Comparison of ENCODE assay signal across 8 mouse cellular contexts in genomic region chr7:38019369-38019749, GRCm38 (mm10). TPM values are rescaled to one million over a fixed set of nuclear protein-coding genes. Genes with fewer than 3 reads are reported as not detected.
DNase-seq lines count a peak whose midpoint lies in the region; ATAC-seq lines count a peak whose summit lies in the region.

No protein-coding gene starts in this region.

- no peaks in the 10 kb centered on the region for H3K36me3 ChIP-seq in hindbrain, embryonic 13.5 days

- WGBS in hindbrain, embryonic 13.5 days = under 1% methylated on average over 21 of the region's 49 CpGs

- peak; percentile 89 for DNase-seq in T-cell, adult 2 months (ENCODE audit: low spot score)
- peak; percentile 95 for DNase-seq in cerebellum, postnatal 14 days
- DNase-seq in frontal cortex, postnatal 14 days (ENCODE audit: low spot score in 2 of 2) = peak; percentile 72 to 81
- peak; percentile 74 to 91 for DNase-seq in layer of hippocampus, postnatal 25 days (ENCODE audit: extremely low spot score in 1 of 2, low spot score in 1 of 2)
- peak; percentile 92 for DNase-seq in lung, postnatal 14 days
- DNase-seq in retina, embryonic 14.5 days (ENCODE audit: low spot score) = peak; percentile 92
- peak; percentile 94 for DNase-seq in thymus, postnatal 36 days

- H3K9me3 ChIP-seq in hindbrain, embryonic 13.5 days = no peaks in the 10 kb centered on the region

- peak overlapping the region; percentile 73 for H3K4me2 ChIP-seq in hindbrain, embryonic 13.5 days

- peak overlapping the region; percentile 86 for H3K4me3 ChIP-seq in hindbrain, embryonic 13.5 days

- H3K27ac ChIP-seq in hindbrain, embryonic 13.5 days = peak overlapping the region; percentile 92

- H3K27me3 ChIP-seq in hindbrain, embryonic 13.5 days = 0 out of 2 replicates have a peak, but pooled peaks cover 5% of the 10 kb centered on the region

- ATAC-seq in hindbrain, embryonic 13.5 days (ENCODE audit: low FRiP score) = peak; percentile 95

- H3K4me1 ChIP-seq in hindbrain, embryonic 13.5 days (replicated peaks) = peaks cover 15% of the 10 kb centered on the region; the same call in 1 of the 2 replicates

- H3K9ac ChIP-seq in hindbrain, embryonic 13.5 days = peak overlapping the region; percentile 89

RNA-seq across cellular contexts. Expression of gene Uri1, which starts 4.0 kb away (rescaled TPM):
- polyA plus RNA-seq in hindbrain, embryonic 13.5 days (2015; fragmentation: Nextera tagmentation; extraction: Ambion mirVana) = 35.7 and 36.1 TPM in 2 replicates
- total RNA-seq in layer of hippocampus, postnatal 25 days (2021) = 10 to 100 TPM; 38.2 to 42.4 TPM

Comparison
In these comparisons a context has a peak if more than half of its experiments do, and no peak if none do; other contexts are left out.
1. Peak in every context shown above with its lines: DNase-seq, ATAC-seq, H3K4me3 ChIP-seq and H3K27ac ChIP-seq.